Mouse (Mus musculus): ENCODE measurements around the gene Twf2.

DNA sequence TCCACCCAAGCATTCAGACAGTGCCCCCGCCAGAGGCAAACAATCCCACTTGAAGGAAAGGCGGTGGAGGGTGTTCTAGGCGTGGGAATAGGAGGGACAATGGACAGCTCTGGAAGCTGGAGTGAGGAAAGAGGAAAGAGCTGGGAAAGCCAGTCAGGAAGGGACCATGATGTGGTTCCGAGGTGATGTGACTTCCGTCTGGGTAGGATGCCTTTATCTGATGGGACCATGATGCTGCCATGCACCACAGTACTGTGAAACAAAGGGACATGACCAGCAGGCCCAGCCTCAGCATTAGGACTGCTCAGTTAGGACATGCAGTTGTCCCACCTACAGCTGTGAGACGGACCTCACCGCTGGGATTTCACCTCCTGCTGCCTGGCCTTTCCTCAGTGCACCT lies 28.3 kb downstream of the Twf2 start:
- TF ChIP-seq POLR2A (IDR thresholded peaks at IDR 0.05; ENCODE audit: borderline replicate concordance, low read depth, low read length) (no peak), CTCF (IDR thresholded peaks at IDR 0.05; ENCODE audit: low read depth, low read length) (no peak)
